Mouse (Mus musculus): ENCODE measurements at regions not wholly inside any gene's neighbourhood (a gene's known extent, or its start where the extent isn't known, plus 50 kb on each side); places are given as distances from the start of the nearest gene placed in this dataset.

- TF ChIP-seq POLR2A (IDR thresholded peaks at IDR 0.05; ENCODE audit: low read depth, low read length) (no peak), CTCF (conservative IDR thresholded peaks at IDR 0.05; ENCODE audit: insufficient read depth, insufficient read length, low read depth, low read length) (no peak)
Observed at GRCm38 (mm10) chr5:146644499-146644898, 59.5 kb upstream of the Gpr12 start.

Data from kidney, adult 2 months (tissue).